Mouse (Mus musculus) liver, embryonic 16.5 days (tissue): ENCODE results near the gene Gm45716. TPM values are rescaled to one million over a fixed set of nuclear protein-coding genes. Genes with fewer than 3 reads are reported as not detected.

Experiments used
- ATAC-seq: fragments of 200-750 bp; cut with Nextera tagmentation; 2 replicates; pipeline ENCODE4 v1.8.0; 2017; ENCODE audit warnings: low read depth, mild to moderate bottlenecking, moderate number of reproducible peaks, moderate library complexity
- H3K27ac ChIP-seq: fragments of 300-500 bp; sonication (generic); 2 replicates; pipeline ENCODE4 v1.5.1; 2014; ENCODE audit warnings: mild to moderate bottlenecking, low read length
- H3K27me3 ChIP-seq: fragments of 300-500 bp; sonication (generic); 2 replicates; pipeline ENCODE4 v1.6.1; 2014; ENCODE audit warnings: low read depth, low read length, mixed read lengths; ENCODE audit not compliant: control insufficient read depth, insufficient read depth
- H3K36me3 ChIP-seq: fragments of 300-500 bp; sonication (generic); 2 replicates; pipeline ENCODE4 v1.6.1; 2014; ENCODE audit warnings: mild to moderate bottlenecking; ENCODE audit not compliant: control insufficient read depth, insufficient read depth
- H3K4me1 ChIP-seq: fragments of 300-500 bp; sonication (generic); 2 replicates; pipeline ENCODE4 v1.6.1; 2014; ENCODE audit warnings: low read depth, low read length, mixed read lengths; ENCODE audit not compliant: control insufficient read depth
- H3K4me2 ChIP-seq: fragments of 300-500 bp; sonication (generic); 2 replicates; pipeline ENCODE4 v1.6.1; 2014; ENCODE audit warnings: low read depth, low read length, mixed read lengths
- H3K4me3 ChIP-seq: fragments of 300-500 bp; sonication (generic); 2 replicates; pipeline ENCODE4 v1.5.1; 2014; ENCODE audit warnings: low read depth, mild to moderate bottlenecking, low read length
- H3K9ac ChIP-seq: fragments of 300-500 bp; sonication (generic); 2 replicates; pipeline ENCODE4 v1.6.1; 2014; ENCODE audit warnings: low read depth, low read length
- H3K9me3 ChIP-seq: fragments of 300-500 bp; sonication (generic); replicated peaks from 2 replicates; pipeline ENCODE4 v1.6.1; 2016; ENCODE audit warnings: low read length; ENCODE audit not compliant: control insufficient read depth
- WGBS: fragments of 180-500 bp; shearing (Covaris S2); extraction: QIAGEN DNeasy Blood & Tissue Kit; methylation state at CpG from one replicate; pipeline ENCODE4 v1.1.7; 2014; ENCODE audit not compliant: insufficient replicate concordance; 5-methylcytosine and 5-hydroxymethylcytosine counted together
- polyA plus RNA-seq: library from polyadenylated mRNA; unstranded; fragments of >200 nt; fragmentation: Nextera tagmentation; extraction: Ambion mirVana; gene quantifications from 2 replicates; pipeline ENCODE4 v1.2.1, GENCODE M21; 2015

Gene Gm45716
- polyA plus RNA-seq, 1 experiment from 2014 or later, result 3.8 TPM

DNA sequence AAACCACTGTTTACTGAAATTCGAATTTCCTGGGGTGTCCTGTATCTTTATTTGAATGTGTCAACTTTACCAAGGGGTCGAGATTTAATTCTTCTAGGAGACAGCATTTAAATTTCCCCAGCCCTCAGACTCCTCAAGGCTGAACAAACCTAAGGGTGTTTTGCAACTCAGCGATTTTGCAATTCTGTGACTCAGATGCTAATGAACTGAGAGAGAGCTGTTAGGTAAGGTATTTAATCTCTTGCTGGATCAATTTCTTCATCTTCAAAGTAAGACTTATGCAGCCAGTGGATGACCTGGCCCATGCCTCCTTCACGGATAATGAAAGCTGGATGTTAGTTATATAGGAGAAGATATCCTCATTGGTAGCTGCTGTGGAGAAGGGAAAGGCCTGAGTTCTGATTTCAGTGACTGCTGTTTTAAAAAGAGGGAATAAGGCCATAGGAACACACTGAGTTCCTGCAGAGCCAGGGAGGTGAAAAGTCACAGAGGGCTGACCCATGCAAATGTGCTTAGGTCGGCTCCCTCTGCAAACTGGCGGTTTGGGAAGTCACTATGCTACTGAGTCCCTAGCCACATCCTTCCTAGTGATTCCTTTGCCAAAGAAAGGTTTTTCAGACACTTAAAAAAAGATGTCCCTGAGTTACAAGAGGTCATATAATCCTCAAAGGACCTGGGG is 53.3 kb downstream of the Gm45716 start:
- Histone ChIP-seq H3K4me2 (no peak overlapping the region), H3K27me3 (no peaks in the 10 kb centered on the region), H3K9ac (no peak overlapping the region), H3K27ac (peak overlapping the region; percentile 41; the same call in 1 of the 2 replicates), H3K36me3 (no peaks in the 10 kb centered on the region), H3K9me3 (no peaks in the 10 kb centered on the region), H3K4me1 (peaks cover 8% of the 10 kb centered on the region; the same call in 1 of the 2 replicates), H3K4me3 (no peak overlapping the region)
- peak; percentile 62; the same call in 1 of the 2 replicates for ATAC-seq
- WGBS, result 24% methylated on average over 6 of the region's 6 CpGs

- no peaks in the 10 kb centered on the region for H3K27me3 ChIP-seq
- H3K9ac ChIP-seq, result no peak overlapping the region
- H3K27ac ChIP-seq, result no peak overlapping the region
- H3K9me3 ChIP-seq, result no peaks in the 10 kb centered on the region
- ATAC-seq, result no peak
- H3K4me2 ChIP-seq, result no peak overlapping the region
- no peak overlapping the region for H3K4me3 ChIP-seq
- no peaks in the 10 kb centered on the region for H3K36me3 ChIP-seq
- 37% methylated on average over 2 of the region's 2 CpGs for WGBS
- H3K4me1 ChIP-seq, result peaks cover 8% of the 10 kb centered on the region; the same call in 1 of the 2 replicates
These were observed 54.4 kb downstream of the Gm45716 start for GRCm38 (mm10) chr11:90241874-90242273.

- 81% methylated on average over 2 of the region's 2 CpGs for WGBS
- H3K27me3 ChIP-seq, result no peaks in the 10 kb centered on the region
- peaks cover 8% of the 10 kb centered on the region; the same call in 1 of the 2 replicates for H3K4me1 ChIP-seq
- no peaks in the 10 kb centered on the region for H3K36me3 ChIP-seq
- no peak overlapping the region for H3K4me2 ChIP-seq
- no peaks in the 10 kb centered on the region for H3K9me3 ChIP-seq
- H3K4me3 ChIP-seq, result no peak overlapping the region
- H3K9ac ChIP-seq, result no peak overlapping the region
- H3K27ac ChIP-seq, result no peak overlapping the region
- ATAC-seq, result no peak
These were observed 55.8 kb downstream of the Gm45716 start for GRCm38 (mm10) chr11:90243300-90243699.

- H3K4me2 ChIP-seq, result no peak overlapping the region
- no peaks in the 10 kb centered on the region for H3K36me3 ChIP-seq
- no peak for ATAC-seq
- H3K4me1 ChIP-seq, result peaks cover 19% of the 10 kb centered on the region
- no peak overlapping the region for H3K4me3 ChIP-seq
- no peak overlapping the region for H3K9ac ChIP-seq
- WGBS, result 47% methylated on average over 6 of the region's 6 CpGs
- no peaks in the 10 kb centered on the region for H3K27me3 ChIP-seq
- no peak overlapping the region for H3K27ac ChIP-seq
- no peaks in the 10 kb centered on the region for H3K9me3 ChIP-seq
These were observed 58.1 kb downstream of the Gm45716 start for GRCm38 (mm10) chr11:90245630-90246029.

DNA sequence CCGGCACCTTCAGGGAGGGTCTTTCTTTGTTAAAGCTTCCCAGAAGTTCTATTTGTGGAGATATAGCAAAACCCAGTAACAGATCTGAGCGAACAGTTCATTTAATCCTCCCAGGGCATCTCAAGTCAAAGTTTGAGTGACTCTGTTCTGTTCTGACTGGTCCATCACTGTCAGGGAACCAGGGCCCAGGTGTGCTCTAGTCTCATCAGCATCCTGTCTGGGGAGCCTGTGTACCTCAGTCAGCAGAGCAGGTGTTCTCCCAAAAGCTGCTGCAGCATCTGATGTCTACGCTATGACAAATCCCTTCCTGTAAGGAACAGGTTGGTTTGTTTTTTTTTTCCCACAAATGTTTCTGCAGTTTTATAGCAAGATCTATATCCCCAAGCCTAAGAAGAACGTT is 59.2 kb downstream of the Gm45716 start:
- H3K27me3 ChIP-seq, result no peaks in the 10 kb centered on the region
- H3K9ac ChIP-seq, result no peak overlapping the region
- WGBS, result 58% methylated on average over 4 of the region's 4 CpGs
- H3K9me3 ChIP-seq, result no peaks in the 10 kb centered on the region
- no peak overlapping the region for H3K27ac ChIP-seq
- peaks cover 20% of the 10 kb centered on the region for H3K4me1 ChIP-seq
- no peaks in the 10 kb centered on the region for H3K36me3 ChIP-seq
- no peak for ATAC-seq
- H3K4me3 ChIP-seq, result no peak overlapping the region
- no peak overlapping the region for H3K4me2 ChIP-seq

DNA sequence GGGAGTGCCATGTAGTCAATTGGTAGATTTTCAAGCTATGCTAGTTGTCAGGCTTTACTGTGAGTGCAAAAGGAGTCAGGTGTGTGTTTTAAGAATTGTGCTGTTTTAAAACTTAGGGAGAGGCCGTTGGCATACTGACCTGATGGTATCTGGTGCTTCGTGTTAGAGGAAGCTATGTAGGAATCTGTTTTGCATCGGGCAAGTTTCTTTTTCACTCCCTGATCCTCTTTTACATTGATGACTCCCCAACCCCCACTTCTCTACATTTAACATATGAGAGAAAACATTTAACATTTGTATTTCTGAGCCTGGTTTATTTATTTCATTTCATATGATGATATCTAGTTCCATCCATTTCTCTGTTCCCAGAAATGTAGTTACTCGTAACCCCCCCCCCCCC is 60.3 kb downstream of the Gm45716 start:
- Histone ChIP-seq H3K4me3 (no peak overlapping the region), H3K36me3 (no peaks in the 10 kb centered on the region), H3K4me1 (peaks cover 29% of the 10 kb centered on the region), H3K27me3 (no peaks in the 10 kb centered on the region), H3K27ac (no peak overlapping the region), H3K9ac (no peak overlapping the region), H3K4me2 (no peak overlapping the region), H3K9me3 (no peaks in the 10 kb centered on the region)
- no peak for ATAC-seq
- WGBS, result 32% methylated on average over 4 of the region's 4 CpGs

GRCm38 (mm10) chr11:90249025-90249650 is 61.7 kb downstream of the Gm45716 start, which contains the start of gene Mmd:
Gene Mmd, plus strand, starts transcription at chr11:90249456.
- peak; percentile 99 for ATAC-seq
- 0% methylated on average over 48 of the region's 51 CpGs for WGBS
- H3K27ac ChIP-seq, result peak within 1 kb of the TSS; percentile 78

DNA sequence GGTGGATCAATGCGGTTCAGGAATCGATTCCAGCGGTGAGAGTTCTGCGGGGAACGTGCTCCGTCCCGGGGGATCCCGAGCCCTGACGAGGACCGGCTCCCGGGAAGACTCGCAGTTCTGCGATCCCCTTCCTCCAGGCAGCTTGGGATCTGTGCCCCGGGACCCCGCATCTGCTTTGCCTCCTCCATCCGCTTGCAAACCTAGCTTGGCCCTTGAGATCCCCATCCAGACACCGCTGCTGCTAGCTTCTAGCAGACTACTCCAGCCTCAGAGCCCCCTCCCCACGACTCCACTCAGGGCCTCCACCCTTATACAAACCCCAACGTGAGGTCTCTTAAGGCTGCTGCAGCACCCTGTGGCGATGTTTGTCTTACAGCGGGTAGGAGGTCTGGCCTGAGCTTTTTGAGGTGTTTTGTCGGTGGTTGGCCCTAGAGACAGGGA is 62.2 kb downstream of the Gm45716 start:
- no peaks in the 10 kb centered on the region for H3K27me3 ChIP-seq
- peak overlapping the region; percentile 83 for H3K4me2 ChIP-seq
- H3K4me3 ChIP-seq, result peak overlapping the region; percentile 79
- H3K4me1 ChIP-seq, result peaks cover 29% of the 10 kb centered on the region
- no peak for ATAC-seq
- no peaks in the 10 kb centered on the region for H3K36me3 ChIP-seq
- 0% methylated on average over 22 of the region's 22 CpGs for WGBS
- no peaks in the 10 kb centered on the region for H3K9me3 ChIP-seq
- peak overlapping the region; percentile 77 for H3K9ac ChIP-seq
- H3K27ac ChIP-seq, result peak overlapping the region; percentile 78

More at GRCm38 (mm10) chr11:90249025-90249650, 61.7 kb downstream of the Gm45716 start, which contains the start of gene Mmd:
- Histone ChIP-seq H3K27me3 (no peaks in the 10 kb centered on the region), H3K4me1 (peaks cover 29% of the 10 kb centered on the region), H3K4me2 (peak within 1 kb of the TSS; percentile 83), H3K9me3 (no peaks in the 10 kb centered on the region), H3K36me3 (no peaks in the 10 kb centered on the region), H3K4me3 (peak within 1 kb of the TSS; percentile 79), H3K9ac (peak within 1 kb of the TSS; percentile 77)

DNA sequence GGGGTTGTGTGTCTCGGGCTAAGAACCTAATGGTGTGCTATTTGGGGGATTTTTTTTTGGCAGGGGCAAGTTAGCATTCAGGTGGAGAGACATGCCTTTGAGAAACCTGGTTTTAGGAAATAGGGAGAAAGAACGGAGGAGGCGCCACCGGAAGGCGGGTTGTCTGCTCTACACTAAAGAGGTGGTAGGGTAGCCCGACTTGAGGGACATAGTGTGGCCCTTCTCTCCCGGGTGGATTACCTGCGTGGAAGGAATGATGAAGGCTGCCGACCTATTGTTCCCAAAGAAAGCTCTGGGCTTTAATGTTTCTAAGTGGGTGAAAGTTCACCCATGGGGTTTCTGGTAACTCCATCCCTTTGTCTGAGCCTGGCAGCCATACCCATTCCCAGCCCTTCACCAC is 62.7 kb downstream of the Gm45716 start:
- peaks cover 29% of the 10 kb centered on the region for H3K4me1 ChIP-seq
- no peaks in the 10 kb centered on the region for H3K9me3 ChIP-seq
- WGBS, result 1% methylated on average over 9 of the region's 9 CpGs
- ATAC-seq, result no peak
- no peaks in the 10 kb centered on the region for H3K27me3 ChIP-seq
- H3K27ac ChIP-seq, result no peak overlapping the region; the same call in 1 of the 2 replicates
- H3K4me3 ChIP-seq, result peak overlapping the region; percentile 79
- H3K9ac ChIP-seq, result peak overlapping the region; percentile 77
- peak overlapping the region; percentile 83 for H3K4me2 ChIP-seq
- no peaks in the 10 kb centered on the region for H3K36me3 ChIP-seq
